Mouse (Mus musculus): ENCODE measurements around the gene Lrat.

The Lrat gene

DNA sequence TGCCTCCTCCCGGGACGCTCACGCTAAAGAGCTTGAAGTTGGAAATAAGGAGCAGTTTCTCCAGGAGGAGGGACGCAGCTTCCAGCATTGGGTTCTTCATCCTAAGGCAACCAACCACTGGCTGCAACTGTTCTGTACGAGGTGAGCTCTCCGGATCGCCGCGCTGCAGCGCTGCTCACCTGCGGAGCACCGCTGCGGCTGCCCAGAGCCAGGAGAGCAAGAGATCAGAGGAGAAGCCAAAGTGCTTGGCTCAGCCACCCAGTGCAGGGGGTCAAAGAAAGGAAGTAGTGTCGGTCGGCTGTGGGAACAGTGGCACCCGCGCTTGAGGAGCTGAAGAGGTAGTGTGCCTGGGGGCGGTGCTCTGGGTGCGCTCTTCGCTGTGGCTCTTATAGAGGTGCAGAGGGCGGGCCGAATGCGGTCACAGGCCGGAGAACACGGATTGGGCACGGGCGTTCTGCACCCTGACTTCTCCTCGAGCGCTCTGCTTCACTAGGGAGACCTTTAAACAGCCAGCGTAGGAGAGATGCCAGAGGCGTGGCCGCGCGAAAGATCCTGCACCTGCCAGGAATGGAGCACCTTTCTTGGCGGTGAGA is at the start of gene Lrat:
TSS of gene Lrat (minus strand) at position 361 of the 593 bp plus-strand sequence.
- no peak for DNase-seq (ENCODE audit: low spot score in 2 of 2)

DNA sequence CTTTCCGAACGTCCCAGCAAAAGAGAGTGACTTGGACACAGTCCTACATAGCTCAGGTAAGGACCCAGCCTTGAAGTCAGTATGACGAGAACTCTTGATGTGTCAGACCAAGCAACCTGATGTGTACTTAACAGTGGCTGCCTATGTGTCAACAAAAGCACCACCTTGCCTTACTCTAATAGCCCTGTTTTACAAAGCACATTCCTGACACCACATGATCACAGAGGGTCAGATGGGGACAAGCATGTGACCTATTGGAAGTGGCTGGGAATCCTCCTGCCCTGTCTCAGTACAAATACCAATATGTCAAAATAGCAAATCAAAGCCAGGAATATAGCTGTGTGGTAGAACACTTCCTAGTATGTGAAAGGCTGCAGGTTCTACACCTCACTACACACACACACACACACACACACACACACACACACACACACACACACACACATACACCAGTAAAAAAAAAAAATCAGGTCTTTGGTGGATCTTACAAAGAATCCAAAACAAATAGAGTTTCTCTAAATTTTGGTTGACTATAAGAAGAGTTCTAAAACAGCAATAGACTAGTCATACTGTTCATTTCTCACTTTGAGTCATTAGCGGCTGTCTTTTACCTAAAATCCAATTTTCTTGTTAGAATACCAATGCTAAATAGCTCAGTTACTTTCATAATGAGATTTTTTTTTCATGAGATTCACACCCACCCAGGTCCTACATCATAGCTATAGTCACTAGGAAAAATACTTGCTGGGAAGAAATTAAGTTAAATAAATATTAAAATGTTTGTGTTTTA is 48.6 kb upstream of the Lrat start:
- no peak for DNase-seq (ENCODE audit: low spot score in 2 of 2)

DNA sequence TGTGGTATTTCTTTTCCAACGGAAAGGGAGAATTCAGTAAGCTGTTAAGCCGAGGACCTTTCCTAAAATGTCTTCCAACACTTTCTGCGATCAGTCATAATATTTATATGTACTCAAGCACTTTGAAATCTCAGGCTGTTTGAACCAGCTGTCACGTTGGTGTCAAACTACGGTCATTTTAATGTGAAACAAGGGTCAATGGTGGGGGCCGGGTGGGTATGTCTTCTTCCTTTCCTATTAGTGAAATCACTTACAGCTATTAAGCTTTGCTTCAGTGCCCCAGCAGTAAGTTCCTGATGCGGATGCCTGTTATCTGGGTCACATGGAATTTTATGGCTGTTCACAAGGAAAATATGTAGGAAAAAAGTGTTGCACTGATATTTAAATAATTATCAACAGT is 46.9 kb upstream of the Lrat start:
- no peak for DNase-seq (ENCODE audit: low spot score in 2 of 2)

DNA sequence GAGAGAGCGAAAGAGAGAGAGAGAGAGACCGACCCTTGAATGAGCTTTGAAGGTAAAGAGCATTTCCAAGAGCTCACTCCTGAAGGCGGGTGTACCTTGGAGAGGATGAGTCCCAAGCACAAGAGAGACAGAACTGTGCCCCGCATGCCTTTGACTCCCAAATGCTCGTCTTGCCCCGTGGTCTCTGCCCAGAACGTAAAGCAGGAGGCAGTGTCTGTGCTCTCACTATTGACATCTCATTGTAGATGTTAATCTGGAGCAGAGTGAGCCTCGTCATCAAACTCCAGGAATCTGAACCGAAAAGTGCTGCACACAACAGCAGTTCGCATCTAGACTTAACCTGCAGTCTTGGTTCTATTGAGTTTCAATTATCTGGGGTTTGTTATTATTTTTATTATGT is 46.4 kb upstream of the Lrat start:
- DNase-seq (ENCODE audit: low spot score in 2 of 2), result no peak

DNA sequence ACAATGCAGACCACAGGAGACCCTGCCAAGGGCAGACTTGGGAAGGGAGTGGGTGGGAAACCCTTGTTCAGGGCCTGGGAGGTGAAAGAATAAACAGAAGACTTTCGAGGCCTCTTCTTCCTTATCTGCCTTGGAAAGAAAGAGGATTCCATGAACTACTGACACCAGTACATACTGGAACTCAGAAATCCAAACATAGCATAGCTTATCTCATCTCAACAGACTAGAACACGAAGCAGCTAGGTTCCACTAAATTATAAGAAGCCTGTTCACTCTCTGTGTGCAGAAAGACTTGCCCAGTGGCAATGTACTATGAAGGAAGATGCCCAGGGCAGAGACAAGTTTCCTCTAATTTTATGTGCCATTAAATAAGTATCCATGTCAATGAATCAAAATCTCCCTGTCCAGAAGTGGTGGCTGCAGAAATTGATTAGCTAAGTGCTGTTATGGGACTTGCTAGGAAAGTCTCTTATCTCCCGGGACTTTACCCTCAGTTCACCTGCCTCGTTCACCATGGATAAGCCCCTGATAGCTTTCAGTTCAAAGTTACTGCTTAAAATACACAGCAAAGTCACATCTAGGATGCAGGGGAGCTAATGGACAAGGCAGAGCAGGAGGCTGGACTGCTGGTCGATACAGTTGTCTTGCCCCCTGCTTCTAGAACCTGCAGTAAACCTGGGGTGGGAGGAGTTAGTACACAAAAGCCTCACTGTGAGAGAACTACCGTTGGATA is 42.8 kb upstream of the Lrat start:
- DNase-seq (ENCODE audit: low spot score in 2 of 2), result no peak

DNA sequence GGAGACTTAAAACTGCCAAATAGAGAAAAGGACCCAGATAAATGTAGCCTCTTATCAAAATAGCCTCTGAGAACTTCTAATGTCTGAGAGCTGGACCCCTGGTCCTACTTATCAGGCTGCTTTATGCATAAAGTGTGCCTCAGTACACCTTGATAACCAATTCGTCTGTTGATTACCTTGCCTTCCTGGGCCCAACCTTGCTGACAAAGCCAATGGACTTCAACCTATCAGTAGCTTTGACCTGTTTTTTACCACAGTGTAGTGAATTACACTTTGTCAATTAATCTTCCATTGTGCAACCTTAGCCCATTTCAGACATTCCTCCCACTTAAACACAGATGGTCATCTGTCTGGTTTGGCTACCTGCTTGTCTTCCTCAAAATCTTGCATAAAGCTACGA is 24.1 kb upstream of the Lrat start:
- no peak for DNase-seq (ENCODE audit: low spot score in 2 of 2)

DNA sequence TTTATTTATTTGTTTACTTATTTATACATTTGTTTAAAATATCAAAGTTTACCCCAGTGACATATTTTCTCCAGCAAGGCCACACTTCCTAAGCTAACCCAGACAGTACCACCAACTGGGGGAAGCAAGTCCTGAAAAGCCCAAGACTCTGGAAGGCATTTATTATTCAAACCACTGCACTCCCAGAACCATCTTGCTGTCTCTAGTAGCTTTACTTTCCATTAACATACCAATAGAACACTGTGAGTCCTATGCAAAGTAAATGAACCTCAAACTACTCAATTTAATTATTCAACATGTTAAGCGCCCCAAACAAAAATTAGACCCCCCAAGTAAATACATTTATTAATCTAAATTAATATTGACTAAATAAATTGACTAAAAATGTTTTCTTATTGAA is 11.9 kb upstream of the Lrat start:
- no peak for DNase-seq (ENCODE audit: low spot score in 2 of 2)

DNA sequence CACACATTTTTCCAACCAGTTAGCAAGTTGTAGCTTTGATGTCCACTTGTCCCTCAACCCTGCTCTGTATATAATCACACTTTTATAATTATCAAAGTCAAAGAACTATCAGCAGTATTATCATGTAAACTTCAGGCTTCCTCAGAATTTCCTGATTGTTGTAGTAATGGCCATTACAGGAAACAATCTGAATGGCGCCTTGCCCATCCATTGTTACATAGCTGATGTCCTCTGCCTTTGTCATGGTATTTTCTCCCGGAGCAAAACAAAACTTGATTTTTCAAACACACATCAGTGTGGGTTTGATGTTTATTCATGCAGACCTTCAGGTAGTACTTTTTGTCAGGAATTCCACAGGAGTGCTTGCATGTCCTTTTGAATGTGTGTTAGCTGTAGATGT is 4.9 kb upstream of the Lrat start:
- no peak for DNase-seq (ENCODE audit: low spot score in 2 of 2)

DNA sequence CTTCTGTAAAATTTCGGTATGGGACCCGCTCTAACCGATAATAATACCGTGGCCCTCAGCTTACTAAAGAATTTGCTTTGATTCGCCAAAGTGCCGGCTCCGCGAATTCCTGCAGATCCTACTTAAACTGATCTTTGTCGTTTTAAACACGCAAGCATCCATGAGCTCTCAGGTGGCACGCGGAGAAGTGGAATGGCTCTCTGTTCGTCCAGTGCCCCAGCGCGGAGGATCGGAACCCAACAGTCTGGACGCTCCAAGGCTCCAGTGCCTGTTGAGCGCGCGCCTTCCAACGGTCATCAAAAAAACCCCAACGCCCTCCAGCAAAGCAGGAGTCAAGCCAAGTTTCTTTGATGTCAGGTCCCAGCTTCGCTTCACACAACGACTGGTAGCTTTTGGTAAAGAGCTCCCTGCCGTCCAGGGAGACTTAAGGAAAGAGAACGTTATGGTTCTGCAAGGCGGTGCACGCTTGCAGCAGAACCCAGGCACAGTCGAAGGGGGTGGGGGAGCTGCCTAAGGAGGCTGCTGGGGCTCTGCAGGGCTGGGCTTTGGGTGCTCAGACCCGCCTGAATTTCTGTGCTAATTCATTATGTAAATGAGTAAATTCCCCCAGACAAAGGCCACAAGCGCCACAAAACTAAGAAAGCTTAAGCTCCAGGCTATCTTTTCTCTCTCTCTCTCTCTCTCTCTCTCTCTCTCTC is 587 bp upstream of the Lrat start:
- no peak for DNase-seq (ENCODE audit: low spot score in 2 of 2)

DNA sequence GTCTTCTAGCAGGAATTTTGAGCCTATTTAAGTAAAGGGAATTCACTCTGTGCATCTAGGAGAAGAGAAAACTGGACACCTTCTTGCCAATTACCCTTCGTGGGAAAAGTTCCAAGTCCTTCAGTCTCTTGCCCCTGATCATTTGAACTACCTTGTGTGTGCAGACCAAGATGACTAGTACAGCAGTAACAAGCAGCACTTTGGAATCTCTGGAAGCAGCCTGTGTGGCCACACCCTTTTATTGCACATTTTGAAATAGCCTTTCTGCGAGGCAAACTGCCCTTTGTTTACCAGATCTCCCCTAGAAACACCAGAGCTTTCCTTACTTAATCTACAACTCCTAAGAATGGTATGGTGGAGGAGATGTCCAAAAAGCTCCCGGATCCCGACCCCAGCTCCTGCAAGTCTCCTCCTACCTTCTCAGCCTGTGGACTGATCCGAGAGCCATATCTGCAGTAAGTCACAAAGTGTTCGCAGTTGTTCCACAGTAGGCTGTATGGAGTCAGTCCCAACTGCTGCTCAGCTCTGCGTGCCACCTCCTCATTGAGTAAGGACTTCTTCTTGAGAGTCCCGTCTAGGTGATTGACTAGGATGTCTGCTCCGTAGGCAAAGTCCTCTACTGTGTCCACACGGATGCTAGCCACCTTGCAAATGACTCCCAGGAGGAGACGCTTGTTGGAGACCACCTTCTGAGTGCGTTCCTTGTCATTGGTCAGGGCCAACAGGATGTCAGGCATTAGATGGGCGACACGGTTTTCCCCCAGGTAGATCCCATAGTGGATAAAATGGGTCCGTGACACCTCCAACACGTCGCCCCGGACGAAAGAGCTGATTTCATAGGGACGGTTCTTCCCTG is 788 bp downstream of the Lrat start:
- DNase-seq (ENCODE audit: low spot score in 2 of 2), result no peak

DNA sequence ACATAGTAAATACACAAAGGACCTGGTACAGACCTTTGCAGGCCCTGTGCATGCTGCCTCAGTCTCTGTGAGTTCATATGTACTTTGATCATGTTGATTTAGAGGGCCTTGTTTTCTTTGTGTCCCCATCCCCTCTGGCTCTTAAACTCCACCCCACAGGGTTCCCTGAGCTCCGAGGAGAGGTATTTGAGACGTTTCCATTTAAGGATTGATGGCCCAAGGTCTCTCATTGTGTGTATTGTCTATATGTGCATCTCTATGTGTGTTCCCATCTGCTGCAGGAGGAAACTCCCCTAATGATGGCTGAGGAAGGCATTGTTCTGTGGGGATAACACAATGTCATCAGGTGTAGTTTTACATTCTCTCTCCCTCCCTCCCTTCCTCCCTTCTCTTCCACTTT is 14.9 kb downstream of the Lrat start:
- no peak for DNase-seq (ENCODE audit: low spot score in 2 of 2)

DNA sequence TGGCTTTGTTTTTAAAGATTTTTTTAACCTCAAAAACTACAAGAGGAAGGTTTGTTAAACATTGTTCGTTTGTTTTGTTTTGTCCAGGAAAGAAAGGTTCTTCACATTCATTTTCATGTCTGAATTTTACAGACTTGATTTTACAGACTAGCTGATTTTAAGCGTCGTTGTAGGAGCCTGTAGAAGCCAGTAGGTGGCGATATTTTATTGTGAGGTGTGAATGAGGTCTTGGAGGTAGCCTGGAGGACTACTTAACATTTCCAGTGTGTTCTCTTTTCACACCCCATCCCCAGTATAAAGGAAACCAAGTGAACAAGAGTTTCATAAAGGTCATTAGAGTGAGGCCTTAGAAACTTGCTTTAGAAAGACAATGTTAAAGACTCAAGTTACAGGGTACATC is 26.5 kb downstream of the Lrat start:
- no peak for DNase-seq (ENCODE audit: low spot score in 2 of 2)

DNA sequence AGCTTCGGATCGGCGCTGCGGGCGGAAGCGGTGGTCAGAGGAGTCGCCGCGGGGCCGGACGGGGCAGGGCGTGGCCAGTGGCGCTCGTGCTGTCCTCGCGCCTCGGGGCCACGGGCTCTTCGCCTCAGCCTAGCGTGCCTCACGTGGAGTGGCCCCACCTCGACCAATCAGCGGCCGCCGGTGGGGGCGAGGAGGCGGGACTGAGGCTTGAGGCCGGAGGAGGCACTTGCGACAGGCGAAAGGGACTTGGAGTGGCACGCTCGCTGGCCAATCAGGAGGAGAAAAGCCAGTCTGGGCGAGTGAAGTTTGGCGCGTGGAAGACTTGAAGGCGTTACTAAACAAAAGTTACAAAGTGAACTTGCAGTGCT is 27.4 kb downstream of the Lrat start, which contains the start of gene Rbm46:
TSS of gene Rbm46 (minus strand) at position 112 of the 368 bp plus-strand sequence.
- DNase-seq (ENCODE audit: low spot score in 2 of 2), result no peak

DNA sequence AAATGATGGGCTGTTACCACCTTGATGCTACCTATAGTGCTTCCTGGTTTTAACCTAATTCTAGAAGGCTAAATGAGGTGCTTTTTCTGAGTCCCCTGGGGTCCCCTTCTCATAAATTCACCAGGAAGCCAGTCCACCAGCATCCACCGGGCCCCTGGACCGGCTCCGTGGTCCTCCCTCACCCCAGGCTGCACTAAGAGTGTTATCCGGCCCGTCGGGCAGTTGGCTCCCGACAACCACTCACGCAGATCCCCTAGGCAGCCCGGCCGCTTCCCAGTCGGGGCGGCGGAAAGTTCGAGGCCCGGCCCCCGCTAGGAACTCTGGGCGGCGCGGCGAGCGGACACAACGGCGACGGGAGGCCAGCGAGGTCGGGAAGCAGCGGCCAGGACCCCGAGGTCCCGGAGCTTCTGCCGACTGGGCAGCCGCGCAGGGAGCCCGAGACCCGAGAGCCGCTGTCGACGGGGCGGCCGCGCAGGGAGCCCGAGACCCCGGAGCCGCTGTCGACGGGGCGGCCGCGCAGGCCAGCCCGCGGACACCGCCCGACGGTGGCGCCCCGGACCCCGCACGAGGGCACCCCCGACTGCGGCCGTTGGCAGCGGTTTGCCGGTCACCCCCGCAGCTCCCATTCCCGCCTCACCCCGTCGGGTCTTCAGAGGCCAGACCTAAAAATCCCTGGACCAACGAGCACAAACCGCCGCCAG is 28.0 kb downstream of the Lrat start:
- DNase-seq (ENCODE audit: low spot score in 2 of 2), result no peak

DNA sequence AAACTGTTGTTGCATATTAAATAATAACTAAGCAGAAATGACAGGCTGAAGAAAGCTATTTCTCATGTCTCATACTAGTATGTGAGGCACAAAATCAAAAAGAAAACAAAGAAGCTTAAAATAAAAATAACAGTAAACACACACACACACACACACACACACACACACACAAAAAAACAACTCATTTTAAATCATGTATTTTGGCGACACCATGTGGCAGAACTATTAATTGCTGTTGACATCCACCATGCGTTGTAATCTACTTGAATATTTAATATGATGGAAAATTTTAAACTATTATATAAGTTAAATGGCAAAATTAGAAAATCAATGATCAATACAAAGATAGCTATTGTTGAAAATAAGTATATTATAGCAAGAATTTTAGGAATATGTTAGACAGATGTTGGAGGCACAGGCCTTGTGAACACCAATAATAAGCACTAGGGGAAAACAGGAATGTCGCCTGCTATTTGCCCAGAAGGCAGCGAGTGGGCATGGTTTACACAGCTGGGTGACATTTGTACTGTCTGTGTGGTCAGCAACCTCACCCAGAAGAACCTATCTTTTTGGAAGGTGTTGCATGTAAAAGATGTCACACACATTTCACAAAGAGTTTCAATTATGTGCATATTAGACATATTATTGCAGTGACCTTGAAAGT is 46.2 kb downstream of the Lrat start:
- DNase-seq (ENCODE audit: low spot score in 2 of 2), result no peak
